Mouse (Mus musculus): ENCODE results near the gene Slc17a9.
"Not testable (repeated sequence)": the region's sequence is repeated elsewhere in the genome, so short reads cannot be mapped to it uniquely, and the experiment has no call there.

Gene Slc17a9

DNA sequence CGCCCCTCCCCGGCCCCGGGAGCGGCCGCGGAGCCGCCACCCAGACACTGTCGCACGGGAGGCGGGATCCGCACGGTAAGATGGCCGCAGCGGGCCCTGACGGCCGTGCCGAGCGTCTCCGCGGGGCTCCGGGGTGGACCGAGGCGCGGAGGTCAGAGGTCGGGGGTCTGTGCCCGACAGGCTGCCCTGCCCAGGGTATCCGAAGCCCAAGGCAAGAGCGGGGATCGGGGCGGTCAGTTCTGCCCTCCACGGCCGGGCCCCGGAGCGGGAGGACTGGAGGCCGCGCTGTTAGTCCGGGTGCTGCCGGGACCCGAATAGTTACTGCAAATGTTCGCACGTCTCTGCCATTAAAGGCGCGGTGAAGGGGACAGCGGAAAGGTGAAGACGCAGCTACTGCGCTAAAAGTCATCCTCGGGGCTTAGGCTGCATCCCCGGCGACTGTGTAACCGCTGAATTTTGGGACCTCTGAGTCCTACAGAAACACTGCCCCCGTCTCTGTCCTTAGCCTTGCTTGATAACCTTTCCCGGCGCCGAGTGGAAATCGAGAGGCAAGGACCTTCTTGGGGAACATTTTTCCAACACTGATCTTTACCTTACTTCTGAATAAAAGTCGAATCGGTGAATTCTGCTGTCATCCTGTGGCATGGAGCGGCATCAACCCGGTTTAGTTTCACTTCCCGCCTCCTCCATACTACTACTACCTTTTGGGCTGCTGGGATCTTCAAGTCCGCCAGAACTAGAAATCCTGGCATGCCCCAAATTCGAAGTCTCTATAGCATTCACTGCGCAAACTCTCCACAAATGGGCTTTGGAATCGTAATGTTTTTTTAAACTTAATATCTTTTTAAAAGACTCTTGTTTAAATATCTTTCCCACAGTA lies 14.5 kb upstream of the Slc17a9 start:
- DNase-seq (ENCODE audit: extremely low read depth, low read depth) = no peak

DNA sequence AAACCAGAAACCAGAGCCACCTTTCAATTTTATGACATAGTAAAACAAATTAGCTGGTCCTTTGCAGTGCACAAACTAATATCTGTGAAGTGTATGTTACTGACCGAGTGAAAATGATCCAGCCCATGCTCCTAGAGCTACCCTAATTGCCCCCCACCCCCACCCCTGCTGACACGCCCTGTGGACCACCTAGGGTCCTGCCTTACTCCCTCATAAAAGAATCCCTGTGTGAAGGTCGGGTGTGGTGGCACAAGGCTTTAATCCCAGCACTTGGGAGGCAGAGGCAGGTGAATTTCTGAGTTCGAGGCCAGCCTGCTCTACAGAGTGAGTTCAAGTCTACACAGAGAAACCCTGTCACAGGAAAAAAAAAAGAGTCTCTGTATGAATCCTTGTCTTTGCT lies 13.5 kb upstream of the Slc17a9 start:
- no peak for DNase-seq (ENCODE audit: extremely low read depth, low read depth)

DNA sequence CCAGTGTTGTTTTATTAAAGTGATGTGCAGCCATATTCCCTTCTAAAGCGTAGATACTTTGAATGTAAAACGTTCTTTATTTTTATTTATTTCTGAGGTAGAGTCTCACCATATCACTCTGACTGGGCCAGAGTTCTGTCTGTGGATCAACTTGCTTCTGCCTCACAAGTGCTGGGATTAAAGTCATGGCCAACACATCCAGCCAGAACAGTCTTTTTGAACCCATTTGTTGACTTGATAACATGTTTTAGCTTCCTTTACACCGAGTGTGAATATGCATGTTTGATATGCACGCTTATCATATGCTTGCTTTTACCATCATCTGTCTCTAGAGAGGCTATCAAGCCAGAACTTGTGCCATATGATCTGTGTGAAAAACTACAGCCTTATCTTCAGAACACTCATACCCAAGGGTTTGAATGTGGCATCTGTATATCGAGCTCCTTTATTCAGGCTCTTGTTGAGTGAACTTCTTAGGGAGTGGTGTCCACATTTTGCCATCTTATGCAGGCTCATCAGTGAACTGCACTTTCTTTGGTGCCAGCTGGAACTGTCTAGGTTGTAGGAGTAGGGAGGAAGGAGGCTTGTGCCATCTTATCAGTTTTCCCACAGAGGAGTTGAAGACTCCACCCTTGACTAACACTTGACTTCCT lies 12.9 kb upstream of the Slc17a9 start:
- peak; percentile 88 for DNase-seq (ENCODE audit: extremely low read depth, low read depth)

DNA sequence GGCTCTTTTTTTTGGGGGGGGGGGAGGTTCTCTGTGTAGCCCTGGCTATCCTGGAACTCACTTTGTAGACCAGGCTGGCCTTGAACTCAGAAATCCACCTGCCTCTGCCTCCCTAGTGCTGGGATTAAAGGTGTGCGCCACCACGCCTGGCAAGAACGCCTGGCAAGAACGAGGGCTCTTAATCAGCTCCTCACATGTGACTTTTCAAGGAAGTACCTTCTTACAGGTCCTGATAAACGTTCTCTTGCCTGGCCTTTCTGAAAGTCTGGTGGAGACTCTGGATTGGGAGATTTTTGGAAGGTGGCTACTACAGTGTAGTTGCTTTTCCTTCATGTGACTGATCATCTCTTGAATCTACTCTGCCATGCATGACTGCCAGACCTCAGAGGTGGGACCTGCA lies 2.3 kb upstream of the Slc17a9 start:
- not testable (repeated sequence) for DNase-seq (ENCODE audit: extremely low read depth, low read depth)

DNA sequence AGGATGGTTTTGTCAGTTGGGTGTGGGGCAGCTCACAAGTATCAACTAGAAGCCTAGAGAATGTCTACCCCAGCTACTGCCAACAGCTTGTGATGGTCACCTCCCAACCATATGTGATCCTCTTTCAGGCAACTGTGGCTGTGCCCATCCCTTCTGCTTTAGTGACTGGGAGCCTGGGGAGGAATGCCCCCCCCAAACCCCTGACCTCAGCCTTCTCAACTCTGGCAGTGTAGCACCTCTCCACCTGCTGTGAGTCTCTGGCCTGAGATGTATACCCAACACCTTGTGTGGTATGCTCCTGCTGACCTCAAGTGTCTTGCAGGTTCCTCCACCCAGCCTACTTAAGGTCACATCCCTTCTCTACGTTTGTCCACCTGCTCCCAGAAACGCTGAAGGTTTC lies 1.2 kb upstream of the Slc17a9 start:
- no peak for DNase-seq (ENCODE audit: extremely low read depth, low read depth)

DNA sequence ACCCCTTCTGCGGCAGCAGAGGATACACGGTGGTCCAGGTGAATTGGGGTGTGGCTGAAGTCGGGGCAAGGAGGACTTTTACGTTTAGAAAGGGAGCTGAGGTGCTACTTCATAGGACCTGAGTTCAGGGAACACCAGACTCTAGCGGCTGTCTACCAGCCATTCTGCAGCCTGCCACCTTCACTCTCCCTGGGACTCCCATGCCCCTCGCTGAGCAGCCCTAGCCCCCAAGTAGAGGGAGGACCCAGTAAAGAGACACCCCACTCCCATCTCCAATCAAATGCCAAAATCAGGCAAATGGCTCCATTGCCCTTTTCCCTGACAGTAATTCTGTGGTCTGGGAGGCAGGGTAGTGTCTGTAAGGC lies 333 bp downstream of the Slc17a9 start:
- no peak for DNase-seq (ENCODE audit: extremely low read depth, low read depth)

DNA sequence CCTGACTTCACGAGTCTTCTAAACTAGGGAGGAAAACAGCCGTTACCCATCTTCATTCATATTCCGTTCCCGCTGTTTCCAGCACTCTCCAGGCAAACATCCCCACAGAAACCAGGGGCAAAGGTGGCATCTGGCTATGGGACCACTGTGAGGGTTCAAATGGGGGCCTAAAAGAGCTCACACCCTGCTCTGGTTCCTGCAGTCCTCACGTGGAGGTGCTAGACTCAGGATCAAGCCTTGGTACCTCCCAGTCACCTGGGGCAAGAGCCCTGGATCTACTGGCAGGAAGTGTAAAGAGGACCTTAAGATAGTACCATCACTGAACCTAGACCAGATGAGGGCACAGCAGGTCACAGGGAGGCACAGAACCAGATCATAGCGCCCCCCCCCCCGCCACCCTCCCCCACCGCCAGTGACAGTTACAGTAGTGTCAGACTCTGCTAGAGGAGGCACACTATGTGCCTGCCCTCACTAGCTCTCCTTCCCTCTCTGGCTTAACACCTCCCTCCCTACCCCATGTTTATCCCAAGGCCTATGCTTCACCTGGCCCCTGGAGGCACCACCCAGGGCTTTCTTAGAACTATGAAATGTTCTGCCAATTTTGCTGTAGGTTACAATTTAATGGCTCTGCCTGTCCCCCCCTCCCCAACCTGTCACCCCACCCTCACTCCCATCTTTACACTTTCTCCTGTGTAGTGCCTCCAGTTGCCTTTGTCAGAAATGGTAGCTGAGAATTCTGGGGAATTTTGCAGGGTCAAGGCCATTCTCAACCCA lies 980 bp downstream of the Slc17a9 start:
- DNase-seq (ENCODE audit: extremely low read depth, low read depth) = no peak

DNA sequence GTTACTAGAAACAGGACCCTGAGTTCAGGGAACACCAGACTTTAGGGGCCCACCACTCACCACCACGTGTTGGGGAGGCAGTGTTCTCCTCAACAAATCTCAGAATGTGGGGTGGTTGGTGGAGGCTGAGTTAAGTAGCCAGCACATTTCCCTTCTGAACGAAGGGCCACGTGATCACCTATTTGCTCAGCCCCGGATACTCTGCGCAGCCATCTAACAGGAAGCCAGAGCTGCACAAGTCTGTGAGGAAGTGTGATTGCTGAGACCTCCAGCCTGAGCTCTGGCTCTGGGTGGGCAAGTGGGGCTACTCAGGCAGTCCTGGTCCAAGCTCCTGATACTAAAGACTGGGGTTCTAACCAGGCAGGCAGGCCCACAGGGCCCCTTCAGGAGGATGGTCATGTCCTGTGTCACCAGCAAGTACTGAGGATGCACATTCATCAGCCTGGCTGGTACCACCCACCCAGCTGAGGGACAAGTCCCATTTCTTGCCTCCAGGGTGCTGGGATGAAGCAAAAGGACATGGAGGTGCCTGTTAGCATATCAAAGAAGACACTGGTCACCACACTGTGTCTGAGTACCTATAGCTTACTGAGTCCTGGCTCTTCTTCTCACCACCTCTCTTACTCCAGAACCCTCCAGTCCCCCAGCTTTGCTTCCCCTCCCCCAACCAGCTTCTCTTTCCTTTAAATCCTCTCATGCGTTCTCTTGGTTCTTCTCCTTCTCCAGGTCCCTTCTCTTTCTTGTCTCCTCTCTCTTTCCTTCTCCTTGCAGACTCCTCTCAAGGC lies 1.8 kb downstream of the Slc17a9 start:
- DNase-seq (ENCODE audit: extremely low read depth, low read depth) = no peak

DNA sequence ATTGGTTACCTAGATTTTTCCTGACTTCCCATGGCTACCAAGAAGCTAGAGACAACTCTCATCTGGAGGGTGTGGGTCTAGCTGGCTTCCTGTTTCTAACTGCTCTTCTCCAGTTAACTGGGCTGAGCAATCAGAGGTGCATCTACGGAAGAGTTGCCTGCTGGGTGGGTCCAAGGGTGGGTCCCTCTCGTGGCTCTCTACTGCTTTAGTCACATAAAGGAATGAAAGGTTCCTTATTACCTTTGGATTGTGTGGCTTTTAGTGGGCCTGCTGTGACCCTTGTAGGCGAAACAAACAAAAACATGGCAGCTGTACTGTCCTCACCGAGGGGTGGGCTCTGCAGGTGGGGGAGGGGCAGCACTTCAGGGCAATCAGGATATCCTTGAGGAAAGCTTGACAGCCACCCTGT lies 2.6 kb downstream of the Slc17a9 start:
- DNase-seq (ENCODE audit: extremely low read depth, low read depth) = no peak

DNA sequence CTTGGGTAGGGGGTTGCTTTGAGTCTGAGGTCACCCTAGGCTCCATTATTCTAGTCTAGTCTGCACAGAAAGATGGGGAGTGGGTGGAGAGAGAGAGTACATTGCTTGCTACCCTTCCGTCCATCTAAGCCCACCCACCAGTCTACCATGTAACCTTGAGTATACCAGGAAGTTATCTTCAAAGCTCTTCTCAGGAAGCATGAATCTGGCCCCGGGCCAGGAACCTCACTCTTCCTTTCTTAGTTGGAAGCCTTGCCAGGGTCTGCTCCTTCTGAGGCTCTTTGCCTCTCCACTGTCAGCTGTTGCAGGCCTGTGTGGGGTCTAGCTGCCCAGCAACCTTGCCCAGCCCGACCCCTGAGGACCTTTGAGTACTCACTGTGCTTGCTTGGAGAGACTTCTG lies 6.0 kb downstream of the Slc17a9 start:
- DNase-seq (ENCODE audit: extremely low read depth, low read depth) = no peak

DNA sequence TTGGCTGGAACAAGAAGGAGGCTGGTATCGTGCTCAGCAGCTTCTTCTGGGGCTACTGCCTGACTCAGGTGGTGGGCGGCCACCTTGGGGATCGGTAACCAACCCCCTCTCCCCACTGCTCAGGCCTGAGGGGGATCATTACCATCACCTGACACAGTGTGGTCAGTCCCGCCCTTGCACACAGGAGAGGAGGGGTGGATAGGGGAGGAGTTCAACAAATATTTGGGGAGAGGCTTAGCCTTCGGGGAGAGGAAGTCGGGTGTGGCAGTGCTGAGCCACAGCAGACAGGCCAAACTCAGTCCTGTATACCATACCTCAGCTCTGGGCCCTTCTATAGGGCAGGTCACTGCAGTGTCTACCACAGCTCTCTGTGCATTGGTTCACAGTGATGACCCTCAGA lies 6.9 kb downstream of the Slc17a9 start:
- DNase-seq (ENCODE audit: extremely low read depth, low read depth) = no peak

DNA sequence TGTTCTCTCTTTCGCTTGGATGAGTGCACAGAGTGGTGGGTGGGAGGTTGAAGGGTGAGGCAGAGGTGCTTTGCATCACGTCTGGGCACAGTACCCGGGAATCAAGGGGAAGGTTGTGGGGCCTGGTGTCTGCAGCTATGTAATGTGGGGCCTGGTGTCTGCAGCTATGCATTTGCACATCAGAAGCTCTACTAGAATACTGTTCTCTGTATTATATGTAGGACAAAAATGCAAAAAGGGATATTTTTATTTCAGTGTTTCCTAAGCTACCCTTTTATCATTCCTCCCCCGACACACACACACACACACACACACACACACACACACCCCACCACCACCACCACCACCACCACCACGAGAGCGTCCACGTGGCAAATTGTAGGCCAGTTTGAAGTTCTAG lies 10.2 kb downstream of the Slc17a9 start:
- no peak for DNase-seq (ENCODE audit: extremely low read depth, low read depth)

DNA sequence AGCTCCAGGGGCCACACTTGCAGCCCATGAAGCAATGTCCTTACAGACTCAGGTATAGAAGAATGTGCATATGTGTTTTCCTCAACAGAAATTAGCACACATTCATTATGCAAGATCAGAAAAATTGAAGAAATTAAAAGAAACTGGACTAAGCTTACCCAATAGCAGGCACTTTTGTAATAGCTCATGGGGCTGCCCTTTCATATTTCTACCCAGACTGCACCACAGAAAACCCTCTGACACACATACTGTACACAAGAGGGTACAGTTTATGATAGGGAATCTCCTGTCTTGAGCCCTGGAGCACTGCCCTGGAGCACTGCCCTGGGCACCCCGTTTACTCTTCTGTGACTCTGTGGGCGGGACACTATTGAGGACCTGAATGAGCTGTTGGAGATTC lies 12.9 kb downstream of the Slc17a9 start:
- DNase-seq (ENCODE audit: extremely low read depth, low read depth) = no peak

DNA sequence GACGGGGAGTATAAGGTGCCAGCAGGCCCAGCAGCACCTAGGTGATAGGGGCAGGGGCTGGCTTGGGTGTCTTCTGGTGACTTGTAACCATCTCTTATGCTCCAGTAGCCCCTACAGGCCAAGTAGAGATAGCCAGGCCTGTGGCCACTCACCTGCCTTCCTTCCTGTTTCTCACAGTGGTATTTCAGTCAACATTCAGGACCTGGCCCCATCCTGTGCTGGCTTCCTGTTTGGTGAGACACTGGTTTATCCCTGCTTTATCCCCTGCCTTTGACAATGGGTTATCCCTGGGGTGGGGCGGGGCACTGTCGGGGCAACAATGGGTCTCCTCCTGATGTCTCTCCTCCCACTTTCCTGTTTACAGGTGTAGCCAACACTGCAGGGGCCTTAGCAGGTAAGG lies 15.3 kb downstream of the Slc17a9 start:
- no peak for DNase-seq (ENCODE audit: extremely low read depth, low read depth)

DNA sequence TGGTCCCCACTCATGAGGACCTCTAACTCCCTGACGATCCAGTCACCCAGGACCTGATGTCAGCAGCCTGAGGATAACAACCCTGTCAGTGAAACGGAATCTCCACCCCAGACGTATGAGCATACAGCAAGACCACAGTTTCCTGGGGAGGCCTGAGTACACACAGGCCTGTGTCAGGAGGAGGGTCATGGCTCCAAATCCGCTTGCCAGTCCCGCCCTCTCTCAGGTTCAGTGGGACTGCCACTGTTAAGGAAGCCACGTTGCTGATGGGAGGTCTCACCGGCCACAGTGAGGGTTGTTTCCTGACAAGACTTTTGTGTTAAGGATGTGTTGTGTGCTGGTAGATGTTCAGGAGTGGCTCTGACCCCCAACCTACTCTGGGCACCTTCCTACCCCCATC lies 16.4 kb downstream of the Slc17a9 start:
- DNase-seq (ENCODE audit: extremely low read depth, low read depth) = no peak

DNA sequence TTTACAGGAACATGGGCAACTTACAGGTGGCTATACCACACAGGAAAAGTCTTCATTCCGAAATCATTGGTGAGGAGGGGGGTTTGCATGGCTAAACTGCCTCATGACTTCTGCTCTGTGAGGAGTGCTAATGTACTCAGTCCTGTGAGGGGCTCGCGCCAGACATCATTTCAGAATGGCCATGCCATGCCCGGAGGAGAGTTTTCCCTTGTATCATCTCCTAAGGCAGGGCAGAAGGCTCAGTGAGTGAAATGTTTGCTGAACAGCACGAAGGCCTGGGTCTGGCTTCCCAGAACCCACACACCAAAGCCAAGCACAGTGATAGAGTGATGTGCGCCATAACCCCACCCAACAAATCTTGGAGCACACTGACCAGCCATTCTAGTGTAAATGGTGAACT lies 17.8 kb downstream of the Slc17a9 start:
- DNase-seq (ENCODE audit: extremely low read depth, low read depth) = no peak

DNA sequence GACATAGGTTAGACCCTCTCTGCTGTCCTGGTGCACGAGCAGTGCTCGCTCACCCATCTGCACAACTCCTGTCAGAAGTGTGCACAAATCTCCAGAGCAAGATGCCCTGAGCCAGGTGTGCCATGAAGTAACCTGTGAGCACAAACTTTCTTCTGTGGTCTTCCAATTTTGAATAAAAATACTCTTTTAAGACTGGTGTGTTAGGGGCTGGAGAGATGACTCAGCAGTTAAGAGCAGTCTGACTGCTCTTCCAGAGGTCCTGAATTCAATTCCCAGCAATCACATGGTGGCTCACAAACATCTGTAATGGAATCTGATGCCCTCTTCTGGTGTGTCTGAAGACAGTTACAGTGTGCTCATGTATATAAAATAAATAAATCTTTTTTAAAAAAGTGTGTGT lies 18.3 kb downstream of the Slc17a9 start:
- no peak for DNase-seq (ENCODE audit: extremely low read depth, low read depth)

DNA sequence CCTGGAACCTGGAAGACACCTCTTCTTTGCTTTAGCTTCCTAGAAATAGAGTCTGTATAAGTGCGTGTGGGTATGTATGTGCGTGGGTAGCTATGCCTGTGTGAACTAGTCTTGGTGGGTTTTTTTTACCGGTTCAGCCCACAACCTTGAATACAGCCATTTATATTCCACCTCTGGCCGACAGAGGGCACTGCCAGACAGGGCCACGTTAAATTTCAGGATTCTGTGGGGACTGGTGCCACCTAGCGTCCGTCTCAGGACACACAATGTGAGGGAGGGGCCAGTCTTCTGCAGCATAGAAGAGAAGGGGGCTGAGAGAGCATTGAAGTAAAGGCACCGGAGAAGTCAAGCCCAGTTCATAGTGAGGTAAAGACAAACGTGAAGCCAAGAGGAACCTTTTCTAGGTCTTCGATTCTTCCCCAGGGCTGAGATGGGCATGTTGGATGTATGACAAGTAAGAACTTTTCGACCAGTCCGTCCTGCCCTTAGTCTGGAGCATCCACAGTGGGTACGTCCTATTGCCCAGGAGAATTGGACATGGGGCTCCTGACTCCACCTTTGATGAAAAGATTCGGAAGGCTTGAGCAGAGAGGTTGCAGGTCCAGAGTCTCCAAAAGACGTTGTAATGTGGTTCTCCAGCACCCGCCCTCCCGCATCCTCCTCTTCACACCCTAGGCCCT lies 20.3 kb downstream of the Slc17a9 start:
- no peak for DNase-seq (ENCODE audit: extremely low read depth, low read depth)

DNA sequence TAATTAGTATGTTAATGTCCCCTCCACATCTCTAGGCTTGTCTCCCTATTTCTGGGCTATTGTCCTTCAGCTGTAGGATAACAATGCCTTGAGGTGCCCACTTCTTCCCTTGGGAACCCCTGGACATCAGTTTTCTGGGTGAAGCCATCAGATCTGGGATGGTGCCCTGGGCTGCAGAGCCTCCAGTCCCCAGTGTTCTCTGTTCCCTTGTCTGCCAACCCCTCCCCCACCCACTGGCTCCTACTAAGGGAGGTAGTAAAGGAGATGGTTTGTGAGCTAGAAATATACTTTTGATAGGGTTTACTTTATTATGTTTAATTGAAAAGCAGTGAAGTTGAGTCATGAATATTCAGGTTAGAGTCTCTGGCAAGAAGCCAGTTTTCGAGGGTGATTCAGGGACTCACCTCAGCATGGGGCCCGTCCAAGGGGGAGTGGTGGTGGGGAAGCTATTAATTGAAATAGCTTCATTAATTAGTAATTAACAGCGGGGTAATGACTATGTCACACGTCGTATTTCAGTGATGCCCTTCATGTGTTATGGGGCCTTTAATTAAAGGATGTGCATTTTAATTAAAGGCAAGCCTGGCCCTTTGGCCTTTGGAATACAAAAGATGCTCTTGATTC lies 21.6 kb downstream of the Slc17a9 start:
- DNase-seq (ENCODE audit: extremely low read depth, low read depth) = no peak

DNA sequence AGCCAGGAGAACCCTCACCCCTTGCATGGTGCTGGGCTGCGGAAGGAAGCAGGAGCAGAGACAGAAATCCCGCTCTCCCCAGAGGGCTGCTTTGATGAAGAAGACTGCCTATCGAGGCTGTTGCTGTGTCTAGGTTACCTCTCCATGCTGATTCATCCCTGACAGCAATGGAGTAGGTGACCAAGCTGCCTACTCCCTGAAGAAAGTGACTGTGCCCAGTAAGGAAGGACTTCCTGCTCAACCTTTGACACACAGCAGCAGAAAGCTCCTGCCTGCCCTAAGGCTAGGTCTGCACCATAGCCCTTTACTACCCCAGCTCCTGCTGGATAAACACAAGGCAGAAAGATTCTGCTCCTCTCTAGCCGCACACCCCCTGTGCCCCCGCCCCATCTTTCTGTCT lies 23.8 kb downstream of the Slc17a9 start:
- DNase-seq (ENCODE audit: extremely low read depth, low read depth) = no peak

Measured in MEL-GATA-1-ER (cell line).